ENCODE assay signal across 1 mouse cellular context in the genomic region with DNA sequence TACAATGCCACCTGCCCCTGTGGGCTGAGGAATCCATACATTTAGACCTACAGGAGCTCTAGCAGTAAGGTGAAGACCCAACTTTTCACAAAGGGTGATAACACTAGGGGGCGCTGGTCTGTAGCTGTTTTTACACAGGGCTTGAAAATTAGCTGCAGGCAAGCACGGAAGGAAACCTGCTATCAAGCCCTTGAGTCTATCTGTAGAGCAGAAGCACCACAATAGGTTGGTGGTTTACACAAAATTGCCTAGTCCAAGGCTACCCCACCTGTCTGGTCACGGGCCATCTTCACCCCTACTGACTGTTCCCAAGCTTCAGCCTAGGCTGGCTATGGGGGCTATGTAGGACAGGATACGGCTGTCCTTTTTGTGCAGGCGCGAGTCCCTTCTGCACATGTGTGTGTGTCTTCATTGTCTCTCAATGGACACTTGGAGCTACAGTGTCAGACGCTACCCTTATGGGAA.
TF ChIP-seq lines count a peak whose summit lies in the region.

No protein-coding gene starts in this region.

TF ChIP-seq in MEL, 35 proteins besides CTCF, POLR2A, EP300 and RAD21:
- no peak for TF ChIP-seq ZKSCAN1 (IDR thresholded peaks at IDR 0.05; ENCODE audit: low read depth, low read length)
- peak; percentile 17; the same call in 1 of the 2 replicates for TF ChIP-seq MAX (IDR thresholded peaks at IDR 0.05; ENCODE audit: low read length)
- TF ChIP-seq POLR2AphosphoS5 (IDR thresholded peaks at IDR 0.05; ENCODE audit: borderline replicate concordance, low read depth, low read length): no peak
- no peak; the same call in 1 of the 2 replicates for TF ChIP-seq ELF1 (IDR thresholded peaks at IDR 0.05; ENCODE audit: low read depth, low read length)
- TF ChIP-seq SMC3 (IDR thresholded peaks at IDR 0.05; ENCODE audit: low read depth, low read length): peak; percentile 26; the same call in 1 of the 2 replicates
